Mouse (Mus musculus) kidney, embryonic 14.5 days (tissue): ENCODE measurements around the gene Vps29. TPM values are rescaled to one million over a fixed set of nuclear protein-coding genes. Genes with fewer than 3 reads are reported as not detected.

ENCODE experiments used
- ATAC-seq: fragments of 200-750 bp; cut with Nextera tagmentation; 2 replicates; pipeline ENCODE4 v1.8.0; 2017; ENCODE audit warnings: moderate number of reproducible peaks, mild to moderate bottlenecking, moderate TSS enrichment, moderate library complexity; ENCODE audit not compliant: low FRiP score, low TSS enrichment
- H3K27ac ChIP-seq: fragments of 300-500 bp; sonication (generic); 2 replicates; pipeline ENCODE4 v1.5.1; 2014; ENCODE audit warnings: low read depth, mild to moderate bottlenecking, low read length, moderate library complexity, mixed read lengths
- H3K27me3 ChIP-seq: fragments of 300-500 bp; sonication (generic); 2 replicates; pipeline ENCODE4 v1.6.1; 2014; ENCODE audit warnings: mild to moderate bottlenecking, low read length; ENCODE audit not compliant: control insufficient read depth, insufficient read depth
- H3K36me3 ChIP-seq: fragments of 300-500 bp; sonication (generic); 2 replicates; pipeline ENCODE4 v1.6.1; 2014; ENCODE audit warnings: low read length, mixed read lengths; ENCODE audit not compliant: control insufficient read depth, insufficient read depth
- H3K4me1 ChIP-seq: fragments of 300-500 bp; sonication (generic); 2 replicates; pipeline ENCODE4 v1.6.1; 2014; ENCODE audit warnings: low read length, mixed read lengths; ENCODE audit not compliant: control insufficient read depth, insufficient read depth
- H3K4me2 ChIP-seq: fragments of 300-500 bp; sonication (generic); replicated peaks from 2 replicates; pipeline ENCODE4 v1.6.1; 2014; ENCODE audit warnings: low read depth, mild to moderate bottlenecking, low read length
- H3K4me3 ChIP-seq: fragments of 300-500 bp; sonication (generic); 2 replicates; pipeline ENCODE4 v1.5.1; 2014; ENCODE audit warnings: mild to moderate bottlenecking, low read length
- H3K9ac ChIP-seq: fragments of 300-500 bp; sonication (generic); 2 replicates; pipeline ENCODE4 v1.6.1; 2014; ENCODE audit warnings: low read depth, mild to moderate bottlenecking, low read length, moderate library complexity
- H3K9me3 ChIP-seq: fragments of 300-500 bp; sonication (generic); 2 replicates; pipeline ENCODE4 v1.6.1; 2016; ENCODE audit warnings: low read length; ENCODE audit not compliant: control insufficient read depth
- WGBS: fragments of 180-500 bp; shearing (Covaris S2); extraction: QIAGEN DNeasy Blood & Tissue Kit; methylation state at CpG from one replicate; pipeline ENCODE4 v1.1.7; 2014; 5-methylcytosine and 5-hydroxymethylcytosine counted together
- polyA plus RNA-seq: library from polyadenylated mRNA; unstranded; fragments of >200 nt; fragmentation: Nextera tagmentation; extraction: Ambion mirVana; gene quantifications from 2 replicates; pipeline ENCODE4 v1.2.1, GENCODE M21; 2014

Vps29 gene
- polyA plus RNA-seq, 1 experiment from 2014 or later, result 224 TPM

DNA sequence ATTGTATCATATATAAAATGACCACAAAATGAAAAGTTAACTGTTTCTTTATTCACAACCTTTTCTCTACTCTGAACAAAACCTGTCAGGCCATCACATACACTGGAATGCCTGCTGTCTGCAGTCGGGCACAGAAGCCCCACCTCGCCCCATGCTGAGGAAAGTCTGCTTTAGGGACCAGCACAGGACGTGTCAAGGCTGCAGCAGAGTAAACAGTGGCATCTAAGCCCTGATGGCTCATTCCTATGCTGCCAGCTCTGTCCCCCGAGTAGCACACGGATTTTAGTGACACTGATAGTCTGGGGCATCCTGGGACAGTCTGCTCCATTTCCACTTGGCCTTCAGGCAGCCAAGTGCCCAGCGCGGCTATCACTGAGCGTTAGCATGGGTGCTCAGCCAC, 28.7 kb upstream of the Vps29 start:
- H3K9me3 ChIP-seq, result no peaks in the 10 kb centered on the region
- no peaks in the 10 kb centered on the region for H3K27me3 ChIP-seq
- H3K4me3 ChIP-seq, result no peak overlapping the region
- no peak for ATAC-seq
- no peaks in the 10 kb centered on the region for H3K4me1 ChIP-seq
- no peak overlapping the region for H3K9ac ChIP-seq
- 92% methylated on average over 8 of the region's 8 CpGs for WGBS
- peaks cover 44% of the 10 kb centered on the region for H3K36me3 ChIP-seq
- no peak overlapping the region for H3K4me2 ChIP-seq
- no peak overlapping the region for H3K27ac ChIP-seq

DNA sequence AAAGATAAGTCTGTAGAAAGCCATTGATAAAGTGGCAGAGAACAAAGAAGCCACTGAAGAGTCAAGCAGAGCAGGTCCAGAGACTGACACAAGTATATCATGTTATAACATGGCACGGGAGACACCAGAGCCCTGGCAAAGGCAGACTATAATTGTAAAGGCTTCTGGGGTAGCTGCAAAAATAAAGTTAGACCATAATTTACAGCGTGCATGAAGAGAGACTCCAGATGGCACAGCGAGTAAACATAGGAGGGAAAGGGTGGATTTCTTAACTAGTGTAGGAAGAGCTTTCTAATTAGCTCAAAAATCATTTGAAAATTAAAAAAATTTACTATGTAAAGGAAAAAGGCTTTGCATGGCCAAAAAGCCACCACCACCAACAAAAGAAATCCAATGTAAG, 26.9 kb upstream of the Vps29 start:
- Histone ChIP-seq H3K36me3 (peaks cover 29% of the 10 kb centered on the region; the same call in 1 of the 2 replicates), H3K4me1 (no peaks in the 10 kb centered on the region), H3K9ac (no peak overlapping the region), H3K4me3 (no peak overlapping the region), H3K9me3 (no peaks in the 10 kb centered on the region), H3K4me2 (no peak overlapping the region), H3K27ac (no peak overlapping the region), H3K27me3 (no peaks in the 10 kb centered on the region)
- 79% methylated on average over 3 of the region's 3 CpGs for WGBS
- ATAC-seq, result no peak

GRCm38 (mm10) chr5:122330269-122330668, 23.9 kb upstream of the Vps29 start:
- ATAC-seq, result no peak
- Histone ChIP-seq H3K27ac (no peak overlapping the region), H3K4me2 (no peak overlapping the region), H3K4me1 (no peaks in the 10 kb centered on the region), H3K4me3 (no peak overlapping the region), H3K36me3 (peaks cover 11% of the 10 kb centered on the region; the same call in 1 of the 2 replicates), H3K9me3 (no peaks in the 10 kb centered on the region), H3K9ac (no peak overlapping the region), H3K27me3 (no peaks in the 10 kb centered on the region)
- WGBS, result 79% methylated on average over 4 of the region's 4 CpGs

GRCm38 (mm10) chr5:122334682-122335081, 19.5 kb upstream of the Vps29 start:
- H3K4me2 ChIP-seq, result no peak overlapping the region
- H3K36me3 ChIP-seq, result no peaks in the 10 kb centered on the region
- H3K27me3 ChIP-seq, result no peaks in the 10 kb centered on the region
- 91% methylated on average over 2 of the region's 3 CpGs for whole genome bisulfite sequencing
- no peaks in the 10 kb centered on the region for H3K9me3 ChIP-seq
- H3K27ac ChIP-seq, result no peak overlapping the region
- H3K4me1 ChIP-seq, result no peaks in the 10 kb centered on the region
- H3K9ac ChIP-seq, result no peak overlapping the region
- H3K4me3 ChIP-seq, result no peak overlapping the region
- no peak for ATAC-seq

DNA sequence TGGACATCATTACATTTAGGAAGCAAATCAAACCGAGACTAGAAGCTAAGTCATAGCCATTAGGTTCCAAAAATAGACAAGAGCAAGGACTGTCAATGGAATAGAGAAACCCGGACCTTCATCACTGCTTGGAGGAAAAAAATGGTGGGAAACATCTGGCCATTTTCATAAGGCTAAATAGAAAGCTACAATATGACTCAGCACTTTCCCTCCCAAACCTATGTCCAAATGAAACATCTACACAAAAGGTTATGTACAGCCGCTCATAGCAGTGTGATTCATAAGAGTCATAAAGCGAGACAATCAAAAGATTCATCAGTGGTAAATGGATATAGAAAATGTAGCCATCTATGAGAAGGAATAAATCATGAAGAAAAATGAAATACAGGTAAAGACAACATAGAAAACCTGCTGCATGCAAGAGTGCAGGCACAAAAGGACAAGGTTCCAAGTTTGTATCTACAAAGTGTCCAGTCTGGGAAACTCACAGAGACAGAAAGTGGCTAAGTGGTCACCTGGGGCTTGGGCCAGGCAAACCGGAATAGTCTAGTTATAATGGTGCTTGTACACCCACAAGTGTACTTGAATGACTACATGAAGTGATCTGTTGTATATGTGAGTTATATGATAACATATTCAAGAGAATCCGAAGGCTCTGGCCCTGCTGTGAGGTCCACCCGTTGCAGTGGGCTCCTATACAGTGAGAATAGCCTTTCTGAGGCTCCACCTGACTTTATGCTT, 17.4 kb upstream of the Vps29 start:
- no peak overlapping the region for H3K4me2 ChIP-seq
- no peaks in the 10 kb centered on the region for H3K4me1 ChIP-seq
- no peak for ATAC-seq
- 92% methylated on average over 7 of the region's 7 CpGs for WGBS
- no peak overlapping the region for H3K9ac ChIP-seq
- no peak overlapping the region for H3K4me3 ChIP-seq
- no peaks in the 10 kb centered on the region for H3K9me3 ChIP-seq
- H3K27me3 ChIP-seq, result no peaks in the 10 kb centered on the region
- no peak overlapping the region for H3K27ac ChIP-seq
- no peaks in the 10 kb centered on the region for H3K36me3 ChIP-seq

GRCm38 (mm10) chr5:122342874-122343273, 11.3 kb upstream of the Vps29 start:
- Histone ChIP-seq H3K9ac (no peak overlapping the region), H3K9me3 (no peaks in the 10 kb centered on the region), H3K4me2 (no peak overlapping the region), H3K36me3 (no peaks in the 10 kb centered on the region), H3K4me1 (no peaks in the 10 kb centered on the region), H3K27ac (no peak overlapping the region), H3K27me3 (no peaks in the 10 kb centered on the region), H3K4me3 (no peak overlapping the region)
- WGBS, result 83% methylated on average over 1 of the region's 1 CpGs
- no peak for ATAC-seq

DNA sequence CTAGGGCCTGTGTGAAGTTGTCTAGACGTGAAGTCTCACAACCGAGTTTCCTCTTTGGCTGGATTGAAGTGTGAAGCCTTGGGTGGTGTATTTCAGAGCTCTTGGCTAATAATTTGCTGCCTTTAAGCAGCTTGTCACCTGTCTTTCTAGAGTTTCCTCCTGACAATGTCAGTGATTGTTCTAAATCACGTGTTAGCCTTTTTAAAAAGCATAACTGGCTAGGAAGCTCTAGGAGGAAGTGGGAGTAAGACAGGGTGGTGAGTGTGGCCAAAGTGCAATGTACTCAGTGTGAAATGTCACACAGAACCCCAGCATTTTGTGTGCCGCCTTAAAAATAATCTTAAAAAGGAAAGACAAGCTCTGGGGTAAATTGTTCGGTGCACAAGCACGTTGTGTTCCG, 10.4 kb upstream of the Vps29 start:
- H3K4me3 ChIP-seq, result no peak overlapping the region
- H3K9ac ChIP-seq, result no peak overlapping the region
- no peak for ATAC-seq
- 59% methylated on average over 7 of the region's 7 CpGs for WGBS
- H3K4me2 ChIP-seq, result no peak overlapping the region
- no peaks in the 10 kb centered on the region for H3K27me3 ChIP-seq
- H3K4me1 ChIP-seq, result no peaks in the 10 kb centered on the region
- H3K36me3 ChIP-seq, result no peaks in the 10 kb centered on the region
- no peak overlapping the region for H3K27ac ChIP-seq
- H3K9me3 ChIP-seq, result no peaks in the 10 kb centered on the region

- ATAC-seq, result peak; percentile 52; the same call in 1 of the 2 replicates
- no peaks in the 10 kb centered on the region for H3K27me3 ChIP-seq
- WGBS, result 7% methylated on average over 5 of the region's 5 CpGs
Observed at GRCm38 (mm10) chr5:122344260-122344659, 9.9 kb upstream of the Vps29 start.

DNA sequence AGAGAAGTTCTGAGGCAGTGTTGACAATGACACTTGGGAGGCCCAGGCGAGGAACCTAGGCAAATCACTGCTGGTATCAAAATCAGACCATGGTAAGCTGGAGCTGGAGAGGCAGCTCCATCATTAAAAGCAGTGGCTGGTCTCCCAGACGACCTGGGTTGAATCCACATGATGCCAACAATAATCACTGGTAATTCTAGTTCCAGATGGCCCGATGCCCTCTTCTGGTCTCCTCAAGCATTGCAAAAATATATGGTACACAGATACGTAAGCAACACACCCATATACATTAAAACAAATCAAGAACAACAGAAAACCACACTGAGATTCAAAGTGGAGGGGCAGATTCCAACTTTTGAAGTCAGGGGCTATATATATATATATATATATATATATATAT, 8.4 kb upstream of the Vps29 start:
- no peaks in the 10 kb centered on the region for H3K36me3 ChIP-seq
- no peak for ATAC-seq
- H3K27ac ChIP-seq, result no peak overlapping the region
- no peak overlapping the region for H3K4me2 ChIP-seq
- H3K9ac ChIP-seq, result no peak overlapping the region
- WGBS, result 78% methylated on average over 4 of the region's 4 CpGs
- H3K4me3 ChIP-seq, result no peak overlapping the region
- H3K4me1 ChIP-seq, result no peaks in the 10 kb centered on the region
- no peaks in the 10 kb centered on the region for H3K9me3 ChIP-seq
- no peaks in the 10 kb centered on the region for H3K27me3 ChIP-seq

More at GRCm38 (mm10) chr5:122344260-122344659, 9.9 kb upstream of the Vps29 start:
- H3K4me3 ChIP-seq, result no peak overlapping the region
- no peaks in the 10 kb centered on the region for H3K4me1 ChIP-seq
- H3K27ac ChIP-seq, result no peak overlapping the region
- H3K36me3 ChIP-seq, result no peaks in the 10 kb centered on the region
- no peaks in the 10 kb centered on the region for H3K9me3 ChIP-seq
- H3K9ac ChIP-seq, result no peak overlapping the region
- H3K4me2 ChIP-seq, result no peak overlapping the region
